Mouse (Mus musculus): ENCODE data around the gene Psg23. TPM values are rescaled to one million over a fixed set of nuclear protein-coding genes. Genes with fewer than 3 reads are reported as not detected.
"Not testable (repeated sequence)": the region's sequence is repeated elsewhere in the genome, so short reads cannot be mapped to it uniquely, and the experiment has no call there.

Gene Psg23
- not detected in 2 replicates for polyA plus RNA-seq (2012)

GRCm38 (mm10) chr7:18616401-18616800 is at the start of gene Psg23:
Gene Psg23 (minus strand): TSS chr7:18616501.
- H3K4me3 ChIP-seq (replicated peaks); H3K36me3 ChIP-seq (ENCODE audit: control insufficient read depth); H3K27me3 ChIP-seq (ENCODE audit: control insufficient read depth); H3K9me3 ChIP-seq (ENCODE audit: control insufficient read depth, low read length); H3K4me1 ChIP-seq (ENCODE audit: control insufficient read depth): not testable (repeated sequence)

GRCm38 (mm10) chr7:18656625-18657024 is 40.3 kb upstream of the Psg23 start, which contains the start of gene Psg21:
Gene Psg21 (minus strand): TSS chr7:18656725.
- H3K4me1 ChIP-seq (ENCODE audit: control insufficient read depth); H3K9me3 ChIP-seq (ENCODE audit: control insufficient read depth, low read length); H3K27me3 ChIP-seq (ENCODE audit: control insufficient read depth); H3K4me3 ChIP-seq (replicated peaks); H3K36me3 ChIP-seq (ENCODE audit: control insufficient read depth): not testable (repeated sequence)

DNA sequence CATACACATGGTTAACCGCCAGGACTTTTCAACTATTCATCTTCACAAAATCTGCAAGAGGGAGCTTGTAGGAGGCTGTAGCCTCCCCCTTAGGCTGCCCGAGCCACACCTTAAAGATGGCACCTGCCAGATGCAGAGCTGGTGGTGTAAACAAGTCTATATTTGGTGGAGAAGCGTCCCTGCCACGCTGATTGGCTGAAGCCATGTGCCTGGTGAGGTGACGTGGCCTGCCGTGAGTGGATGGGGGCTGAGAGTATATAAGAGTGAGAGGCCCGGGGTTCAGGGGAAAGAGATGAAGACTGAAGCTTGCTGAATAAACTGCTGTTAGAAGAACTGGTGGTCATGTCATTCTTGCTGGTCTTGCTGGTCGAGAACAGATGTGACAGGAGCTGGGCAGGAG is 10.6 kb upstream of the Psg23 start:
- H3K27me3 ChIP-seq (ENCODE audit: control insufficient read depth); H3K9me3 ChIP-seq (ENCODE audit: control insufficient read depth, low read length); H3K4me1 ChIP-seq (ENCODE audit: control insufficient read depth); H3K4me3 ChIP-seq (replicated peaks); H3K36me3 ChIP-seq (ENCODE audit: control insufficient read depth): not testable (repeated sequence)

DNA sequence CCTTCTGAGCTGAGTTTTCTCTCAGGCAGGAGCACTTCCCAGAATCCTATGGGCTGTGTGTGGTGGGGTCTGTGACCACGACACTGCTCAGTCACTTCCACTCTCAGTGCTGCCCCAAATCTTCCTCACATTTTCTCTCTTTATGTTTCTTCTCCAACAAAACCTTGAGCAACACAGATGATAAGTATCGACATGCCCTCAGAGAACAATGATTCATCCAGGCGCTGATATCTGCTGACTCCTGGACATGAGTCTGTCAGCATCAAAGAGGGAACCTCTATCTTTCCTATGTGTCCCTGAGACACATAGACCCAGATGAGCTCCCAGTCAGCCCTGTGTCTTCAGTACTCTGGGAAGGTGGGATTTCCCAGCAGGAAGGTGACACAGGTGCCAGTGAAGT is 49.1 kb downstream of the Psg23 start, which contains the start of gene Psg27:
Gene Psg27, minus strand, starts transcription at position 101 of the 400 bp plus-strand sequence.
- no peaks in the 10 kb centered on the region for H3K36me3 ChIP-seq (ENCODE audit: control insufficient read depth)
- H3K4me3 ChIP-seq (replicated peaks), result no peak within 1 kb of the TSS
- no peaks in the 10 kb centered on the region for H3K4me1 ChIP-seq (ENCODE audit: control insufficient read depth)
- H3K9me3 ChIP-seq (ENCODE audit: control insufficient read depth, low read length), result peaks cover 8% of the 10 kb centered on the region
- H3K27me3 ChIP-seq (ENCODE audit: control insufficient read depth), result no peaks in the 10 kb centered on the region
- no peak for TF ChIP-seq TAL1 (IDR thresholded peaks at IDR 0.05; ENCODE audit: low read length)
- TF ChIP-seq GATA1 (IDR thresholded peaks at IDR 0.05; ENCODE audit: low read length), result no peak

GRCm38 (mm10) chr7:18559850-18560249 is 56.5 kb downstream of the Psg23 start:
- H3K4me3 ChIP-seq (replicated peaks), result no peak overlapping the region
- TF ChIP-seq GATA1 (IDR thresholded peaks at IDR 0.05; ENCODE audit: low read length), result no peak
- no peak for TF ChIP-seq TAL1 (IDR thresholded peaks at IDR 0.05; ENCODE audit: low read length)
- H3K27me3 ChIP-seq (ENCODE audit: control insufficient read depth), result no peaks in the 10 kb centered on the region
- peaks cover 4% of the 10 kb centered on the region for H3K9me3 ChIP-seq (ENCODE audit: control insufficient read depth, low read length)
- H3K4me1 ChIP-seq (ENCODE audit: control insufficient read depth), result no peaks in the 10 kb centered on the region
- H3K36me3 ChIP-seq (ENCODE audit: control insufficient read depth), result no peaks in the 10 kb centered on the region

Other genes with a start within 250 kb of the Psg23 start
- gene Psg28, start 184.5 kb downstream of the Psg23 start, polyA plus RNA-seq (2012), result not detected in 2 replicates
- not detected in 2 replicates for gene Psg26, start 132.3 kb downstream of the Psg23 start, polyA plus RNA-seq (2012)
- not detected in 2 replicates for gene Psg25, start 84.2 kb downstream of the Psg23 start, polyA plus RNA-seq (2012)
- gene Psg27, start 49.2 kb downstream of the Psg23 start, polyA plus RNA-seq (2012), result not detected in 2 replicates
- gene Psg21, start 40.2 kb upstream of the Psg23 start, polyA plus RNA-seq (2012), result not detected in 2 replicates
- gene Psg20, start 69.7 kb upstream of the Psg23 start, polyA plus RNA-seq (2012), result not detected in 2 replicates
- not detected in 2 replicates for gene Psg22, start 101.6 kb upstream of the Psg23 start, polyA plus RNA-seq (2012)
- gene Psg19, start 182.0 kb upstream of the Psg23 start, polyA plus RNA-seq (2012), result not detected in 2 replicates
- gene Psg17, start 205.1 kb upstream of the Psg23 start, polyA plus RNA-seq (2012), result 0.02 TPM in 1 of 2 replicates, not detected in the other
- gene Mill2, start 223.5 kb upstream of the Psg23 start, polyA plus RNA-seq (2012), result not detected in 2 replicates